Mouse (Mus musculus) small intestine, adult 2 months (tissue): ENCODE data around the gene Pde4dip. TPM values are rescaled to one million over a fixed set of nuclear protein-coding genes. Genes with fewer than 3 reads are reported as not detected.

ENCODE experiments used
- H3K27ac ChIP-seq: fragments of 200-500 bp; 2 replicates; pipeline ENCODE4 v1.5.1; 2012; ENCODE audit warnings: low read depth, low read length, control low read depth, inconsistent platforms; ENCODE audit not compliant: insufficient read depth
- H3K27me3 ChIP-seq: fragments of 200-500 bp; 2 replicates; pipeline ENCODE4 v1.6.1; 2012; ENCODE audit warnings: mild to moderate bottlenecking, moderate library complexity, low read length, inconsistent platforms; ENCODE audit not compliant: control insufficient read depth, insufficient read depth
- H3K36me3 ChIP-seq: fragments of 200-500 bp; 2 replicates; pipeline ENCODE4 v1.6.1; 2012; ENCODE audit warnings: mild to moderate bottlenecking, low read length, control low read depth, inconsistent platforms; ENCODE audit not compliant: control insufficient read depth, insufficient read depth
- H3K4me1 ChIP-seq: fragments of 200-500 bp; 2 replicates; pipeline ENCODE4 v1.6.1; 2012; ENCODE audit warnings: low read length, inconsistent platforms, mixed read lengths; ENCODE audit not compliant: control insufficient read depth, insufficient read depth, insufficient read length
- H3K4me3 ChIP-seq: fragments of 200-500 bp; 2 replicates; pipeline ENCODE4 v1.5.1; 2012; ENCODE audit warnings: low read depth, mild to moderate bottlenecking, control low read depth, inconsistent platforms, low read length, moderate library complexity
- CTCF ChIP-seq: fragments of 200-500 bp; IDR thresholded peaks from 2 replicates; pipeline ENCODE4 v1.5.1; 2012; ENCODE audit warnings: low read depth, mild to moderate bottlenecking, control low read depth, inconsistent platforms, low read length, moderate library complexity, mixed read lengths; ENCODE audit not compliant: insufficient replicate concordance, insufficient read length; ENCODE audit errors: extremely low read depth
- POLR2A ChIP-seq: fragments of 200-500 bp; IDR thresholded peaks from 2 replicates; pipeline ENCODE4 v1.6.1; 2012; ENCODE audit warnings: low read depth, mild to moderate bottlenecking, control low read depth, inconsistent platforms, low read length, moderate library complexity
- WGBS: fragments of 180-500 bp; shearing (Covaris S2); methylation state at CpG from one replicate; pipeline ENCODE4 v1.1.7; 2018; 5-methylcytosine and 5-hydroxymethylcytosine counted together
- polyA plus RNA-seq: library from polyadenylated mRNA; depleted of rRNA; stranded (reverse); fragments of >200 nt; gene quantifications from 2 replicates; pipeline ENCODE4 v1.2.3, GENCODE M21; 2012; rRNA removed

The Pde4dip gene
- polyA plus RNA-seq, 1 experiment = 12.2 TPM

GRCm38 (mm10) chr3:97653781-97654180 is 234.7 kb downstream of the Pde4dip start:
- TF ChIP-seq CTCF (no peak), POLR2A (no peak)
- H3K36me3 ChIP-seq = peaks cover 16% of the 10 kb centered on the region
- no peak overlapping the region for H3K27ac ChIP-seq
- H3K27me3 ChIP-seq = no peaks in the 10 kb centered on the region
- 79% methylated on average over 5 of the region's 5 CpGs for WGBS
- H3K4me1 ChIP-seq = no peaks in the 10 kb centered on the region; the same call in 1 of the 2 replicates
- no peak overlapping the region for H3K4me3 ChIP-seq

GRCm38 (mm10) chr3:97651604-97652003 is 236.9 kb downstream of the Pde4dip start:
- no peak for TF ChIP-seq POLR2A
- TF ChIP-seq CTCF = no peak
- H3K36me3 ChIP-seq = peaks cover 19% of the 10 kb centered on the region
- WGBS = 90% methylated on average over 10 of the region's 10 CpGs
- no peaks in the 10 kb centered on the region for H3K4me1 ChIP-seq
- H3K27me3 ChIP-seq = no peaks in the 10 kb centered on the region
- no peak overlapping the region for H3K27ac ChIP-seq
- H3K4me3 ChIP-seq = no peak overlapping the region

- Histone ChIP-seq H3K4me3 (no peak overlapping the region), H3K27me3 (no peaks in the 10 kb centered on the region), H3K27ac (no peak overlapping the region), H3K4me1 (no peaks in the 10 kb centered on the region), H3K36me3 (peaks cover 32% of the 10 kb centered on the region)
- 59% methylated on average over 6 of the region's 6 CpGs for WGBS
- TF ChIP-seq POLR2A (no peak), CTCF (no peak)
Measured at GRCm38 (mm10) chr3:97649469-97649868, 239.0 kb downstream of the Pde4dip start.

- Histone ChIP-seq H3K27me3 (no peaks in the 10 kb centered on the region), H3K4me3 (no peak overlapping the region), H3K4me1 (no peaks in the 10 kb centered on the region), H3K36me3 (peaks cover 35% of the 10 kb centered on the region), H3K27ac (no peak overlapping the region)
- TF ChIP-seq POLR2A (no peak), CTCF (no peak)
- 46% methylated on average over 3 of the region's 3 CpGs for WGBS
Measured at GRCm38 (mm10) chr3:97649022-97649421, 239.5 kb downstream of the Pde4dip start.

GRCm38 (mm10) chr3:97648518-97648917 is 240.0 kb downstream of the Pde4dip start:
- TF ChIP-seq CTCF (no peak), POLR2A (no peak)
- WGBS = 31% methylated on average over 1 of the region's 1 CpGs
- no peak overlapping the region for H3K27ac ChIP-seq
- no peaks in the 10 kb centered on the region for H3K27me3 ChIP-seq
- no peaks in the 10 kb centered on the region for H3K4me1 ChIP-seq
- H3K4me3 ChIP-seq = no peak overlapping the region
- peaks cover 38% of the 10 kb centered on the region for H3K36me3 ChIP-seq

- H3K4me1 ChIP-seq = peaks cover 2% of the 10 kb centered on the region; the same call in 1 of the 2 replicates
- no peak overlapping the region for H3K27ac ChIP-seq
- TF ChIP-seq POLR2A (no peak), CTCF (no peak)
- H3K36me3 ChIP-seq = peaks cover 56% of the 10 kb centered on the region
- no peak overlapping the region for H3K4me3 ChIP-seq
- 44% methylated on average over 9 of the region's 9 CpGs for WGBS
- no peaks in the 10 kb centered on the region for H3K27me3 ChIP-seq
Measured at GRCm38 (mm10) chr3:97642001-97642400, 246.5 kb downstream of the Pde4dip start.

GRCm38 (mm10) chr3:97641396-97641795 is 247.1 kb downstream of the Pde4dip start:
- no peak for TF ChIP-seq POLR2A
- no peak for TF ChIP-seq CTCF
- Histone ChIP-seq H3K27me3 (no peaks in the 10 kb centered on the region), H3K4me1 (peaks cover 2% of the 10 kb centered on the region; the same call in 1 of the 2 replicates), H3K36me3 (peaks cover 53% of the 10 kb centered on the region), H3K27ac (no peak overlapping the region), H3K4me3 (no peak overlapping the region)
- WGBS = 80% methylated on average over 4 of the region's 4 CpGs

Other genes starting within 250 kb of the Pde4dip start
- gene Prkab2, start 230.5 kb downstream of the Pde4dip start, polyA plus RNA-seq = 0.90 and 1.2 TPM in 2 replicates
- not detected in 2 replicates for gene Gm17651, start 214.0 kb downstream of the Pde4dip start, polyA plus RNA-seq
- 28.5 and 40.0 TPM in 2 replicates for gene Sec22b, start 12.5 kb upstream of the Pde4dip start, polyA plus RNA-seq
- 5.6 and 6.6 TPM in 2 replicates for gene Notch2, start 124.8 kb upstream of the Pde4dip start, polyA plus RNA-seq